Mouse (Mus musculus) embryonic fibroblast, embryonic 13.5 days (primary cell): ENCODE results near the gene Bax.

ENCODE experiments used
- CTCF ChIP-seq: IDR thresholded peaks from 2 replicates; pipeline ENCODE4 v1.5.1; 2011; ENCODE audit warnings: mild to moderate bottlenecking, control low read depth, low read length, moderate library complexity, borderline replicate concordance; ENCODE audit not compliant: insufficient read depth
- POLR2A ChIP-seq: IDR thresholded peaks from 2 replicates; pipeline ENCODE4 v1.6.1; 2011; ENCODE audit warnings: low read depth, mild to moderate bottlenecking, control low read depth, low read length, moderate library complexity

GRCm38 (mm10) chr7:45508561-45508960 is 41.9 kb upstream of the Bax start:
- no peak for TF ChIP-seq CTCF
- TF ChIP-seq POLR2A: no peak
